Mouse (Mus musculus) liver, embryonic 11.5 days (tissue): Measurements from ENCODE around the gene Rab6b. TPM values are rescaled to one million over a fixed set of nuclear protein-coding genes. Genes with fewer than 3 reads are reported as not detected.
A peak's percentile ranks its signal among the peaks of the same experiment; 100 is the strongest.

ENCODE experiments used
- ATAC-seq: fragments of 200-750 bp; cut with Nextera tagmentation; replicated peaks from 2 replicates; pipeline ENCODE4 v1.8.0; 2017; ENCODE audit warnings: moderate number of reproducible peaks, mild to moderate bottlenecking, moderate TSS enrichment, moderate library complexity; ENCODE audit not compliant: low FRiP score
- DNase-seq: peaks from one replicate; pipeline ENCODE4 v3.0.0-alpha.2; 2017; ENCODE audit warnings: low spot score
- H3K27ac ChIP-seq: fragments of 300-500 bp; sonication (generic); 2 replicates; pipeline ENCODE4 v1.5.1; 2014; ENCODE audit warnings: mild to moderate bottlenecking, low read depth, low read length, control low read depth
- H3K27me3 ChIP-seq: fragments of 300-500 bp; sonication (generic); replicated peaks from 2 replicates; pipeline ENCODE4 v1.6.1; 2014; ENCODE audit warnings: low read length, mixed read lengths; ENCODE audit not compliant: control insufficient read depth, insufficient read depth
- H3K36me3 ChIP-seq: fragments of 300-500 bp; sonication (generic); 2 replicates; pipeline ENCODE4 v1.6.1; 2014; ENCODE audit warnings: mild to moderate bottlenecking, low read length, moderate library complexity, mixed read lengths; ENCODE audit not compliant: control insufficient read depth, insufficient read depth
- H3K4me1 ChIP-seq: fragments of 300-500 bp; sonication (generic); replicated peaks from 2 replicates; pipeline ENCODE4 v1.6.1; 2014; ENCODE audit warnings: low read length, mixed read lengths; ENCODE audit not compliant: control insufficient read depth, insufficient read depth
- H3K4me2 ChIP-seq: fragments of 300-500 bp; sonication (generic); 2 replicates; pipeline ENCODE4 v1.6.1; 2014; ENCODE audit warnings: mild to moderate bottlenecking, control low read depth, moderate library complexity
- H3K4me3 ChIP-seq: fragments of 300-500 bp; sonication (generic); 2 replicates; pipeline ENCODE4 v1.5.1; 2014; ENCODE audit warnings: low read depth, low read length, control low read depth
- H3K9ac ChIP-seq: fragments of 300-500 bp; sonication (generic); 2 replicates; pipeline ENCODE4 v1.6.1; 2014; ENCODE audit warnings: low read depth, low read length, control low read depth
- H3K9me3 ChIP-seq: fragments of 300-500 bp; sonication (generic); 2 replicates; pipeline ENCODE4 v1.6.1; 2016; ENCODE audit warnings: low read length, inconsistent platforms, mixed read lengths; ENCODE audit not compliant: control insufficient read depth
- WGBS: fragments of 180-500 bp; shearing (Covaris S2); extraction: QIAGEN DNeasy Blood & Tissue Kit; methylation state at CpG from one replicate; pipeline ENCODE4 v1.1.7; 2014; 5-methylcytosine and 5-hydroxymethylcytosine counted together
- polyA plus RNA-seq: library from polyadenylated mRNA; unstranded; fragments of >200 nt; fragmentation: Nextera tagmentation; extraction: Ambion mirVana; gene quantifications from 2 replicates; pipeline ENCODE4 v1.2.1, GENCODE M21; 2014

Gene Rab6b
- polyA plus RNA-seq, 1 experiment from 2014 or later, result 0.44 TPM

DNA sequence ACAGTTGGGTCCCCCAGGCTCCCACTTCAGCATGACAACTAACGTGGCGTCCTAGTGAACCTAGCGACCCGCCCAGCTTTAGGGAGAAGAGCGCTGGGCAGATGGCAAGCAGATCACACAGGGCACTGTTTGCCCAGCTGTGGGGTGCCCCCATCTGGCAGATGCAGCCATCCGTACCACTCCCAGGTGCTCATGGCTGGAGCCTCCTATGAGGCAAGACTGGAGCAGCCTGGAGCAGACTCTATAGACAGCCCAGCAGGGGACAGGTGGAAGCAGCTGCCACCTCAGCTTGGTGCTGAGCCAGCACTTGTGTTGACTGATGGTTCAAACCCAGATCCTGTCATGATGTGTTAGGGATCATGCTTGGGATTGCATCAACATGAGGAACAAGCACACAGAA, 56.5 kb downstream of the Rab6b start:
- H3K4me1 ChIP-seq, result no peaks in the 10 kb centered on the region
- H3K4me3 ChIP-seq, result no peak overlapping the region
- no peak for ATAC-seq
- H3K4me2 ChIP-seq, result no peak overlapping the region
- no peaks in the 10 kb centered on the region for H3K27me3 ChIP-seq
- H3K36me3 ChIP-seq, result no peaks in the 10 kb centered on the region
- 84% methylated on average over 6 of the region's 6 CpGs for WGBS
- H3K27ac ChIP-seq, result no peak overlapping the region
- H3K9ac ChIP-seq, result no peak overlapping the region
- no peak for DNase-seq
- H3K9me3 ChIP-seq, result no peaks in the 10 kb centered on the region

DNA sequence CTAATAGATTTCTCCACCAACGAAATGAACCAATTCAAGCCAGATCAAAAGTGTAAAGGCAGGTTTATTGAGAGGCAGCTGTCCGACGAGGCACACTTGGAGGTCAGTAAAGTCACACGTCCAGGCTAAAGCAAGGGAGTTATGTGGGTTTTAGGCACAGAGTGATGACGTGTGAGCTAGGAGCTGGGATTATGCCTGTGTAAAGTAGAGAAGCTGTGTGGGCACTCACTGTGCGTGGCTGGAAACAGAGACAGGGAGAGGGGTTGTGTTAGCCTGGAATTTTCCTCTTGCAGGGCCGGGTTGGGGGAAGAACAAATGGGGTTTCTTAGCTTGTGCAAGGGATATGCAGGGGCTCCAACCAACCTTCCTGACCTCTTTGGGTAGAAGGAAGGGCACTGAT, 57.2 kb downstream of the Rab6b start:
- ATAC-seq, result no peak
- 70% methylated on average over 7 of the region's 7 CpGs for WGBS
- H3K4me2 ChIP-seq, result no peak overlapping the region
- H3K4me3 ChIP-seq, result no peak overlapping the region
- H3K36me3 ChIP-seq, result no peaks in the 10 kb centered on the region
- no peaks in the 10 kb centered on the region for H3K4me1 ChIP-seq
- no peak for DNase-seq
- no peak overlapping the region for H3K9ac ChIP-seq
- H3K27me3 ChIP-seq, result no peaks in the 10 kb centered on the region
- no peaks in the 10 kb centered on the region for H3K9me3 ChIP-seq
- no peak overlapping the region for H3K27ac ChIP-seq

DNA sequence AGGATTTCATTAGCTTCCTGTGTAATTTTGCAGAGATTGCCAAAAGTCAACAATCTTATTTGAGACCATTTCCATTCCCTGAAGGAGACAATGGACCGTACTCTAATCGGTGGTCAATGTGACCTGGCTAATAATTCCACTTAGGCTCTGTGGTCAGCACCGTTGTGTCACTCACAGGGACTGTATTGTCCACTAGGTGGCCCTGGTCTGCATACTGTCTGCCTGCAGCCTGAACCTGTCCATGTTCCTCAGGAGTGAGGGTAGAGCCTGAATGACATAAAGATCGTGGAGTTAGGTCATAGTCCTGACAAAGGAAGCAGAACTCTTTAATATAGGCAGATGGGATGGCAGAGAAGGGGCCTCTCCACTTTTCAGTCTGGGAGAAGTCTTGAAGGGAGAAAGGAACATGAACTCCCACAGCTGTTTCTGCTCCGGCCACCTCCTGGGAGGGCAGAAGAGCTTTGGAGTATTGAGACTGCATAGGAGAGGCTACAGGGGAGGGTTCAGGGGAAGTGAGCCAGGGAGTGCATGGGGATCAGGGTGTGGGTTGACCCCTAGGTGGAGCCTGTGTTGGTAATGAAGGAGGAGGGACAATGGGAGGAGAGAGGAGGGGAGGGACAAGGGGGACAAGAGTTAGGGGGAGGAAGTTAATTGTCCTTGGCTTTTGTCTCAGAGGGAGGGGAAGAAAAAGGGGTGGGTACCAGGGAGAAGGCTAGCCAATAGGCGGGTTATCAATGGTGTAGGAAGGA, 63.4 kb downstream of the Rab6b start:
- Histone ChIP-seq H3K27ac (no peak overlapping the region), H3K9ac (no peak overlapping the region)
- 0 out of 2 replicates have a peak, but pooled peaks have one; percentile 48 for ATAC-seq

DNA sequence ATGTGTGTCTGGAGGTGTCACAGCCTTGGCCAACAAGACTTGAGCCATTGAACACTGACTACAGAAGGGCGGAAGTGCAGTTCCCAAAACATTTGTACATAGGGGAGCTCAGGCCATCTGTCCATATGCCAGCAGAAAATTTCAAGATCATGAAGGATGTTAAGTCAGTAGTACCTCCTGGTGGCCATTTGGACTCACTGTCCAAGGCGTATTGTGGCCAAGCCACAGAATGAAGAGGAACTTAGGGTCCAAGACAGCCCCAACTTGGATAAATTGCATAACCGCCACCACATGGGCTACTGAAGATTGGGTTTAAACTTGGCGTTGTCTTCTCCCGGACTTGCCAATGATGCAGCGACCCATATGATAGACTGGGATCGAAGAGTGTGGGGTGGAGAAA, 64.1 kb downstream of the Rab6b start:
- WGBS, result 93% methylated on average over 7 of the region's 7 CpGs
- peaks cover 9% of the 10 kb centered on the region for H3K4me1 ChIP-seq
- H3K36me3 ChIP-seq, result no peaks in the 10 kb centered on the region
- H3K27me3 ChIP-seq, result no peaks in the 10 kb centered on the region
- H3K9ac ChIP-seq, result no peak overlapping the region
- DNase-seq (no peak), ATAC-seq (no peak)
- no peaks in the 10 kb centered on the region for H3K9me3 ChIP-seq
- H3K4me2 ChIP-seq, result no peak overlapping the region
- no peak overlapping the region for H3K27ac ChIP-seq
- no peak overlapping the region for H3K4me3 ChIP-seq

More for the DNA sequence above, 63.4 kb downstream of the Rab6b start:
- WGBS, result 56% methylated on average over 6 of the region's 6 CpGs
- Histone ChIP-seq H3K27me3 (no peaks in the 10 kb centered on the region), H3K4me1 (peaks cover 1% of the 10 kb centered on the region; the same call in 1 of the 2 replicates), H3K36me3 (no peaks in the 10 kb centered on the region), H3K9me3 (no peaks in the 10 kb centered on the region), H3K4me3 (no peak overlapping the region), H3K4me2 (no peak overlapping the region)
- DNase-seq, result no peak

DNA sequence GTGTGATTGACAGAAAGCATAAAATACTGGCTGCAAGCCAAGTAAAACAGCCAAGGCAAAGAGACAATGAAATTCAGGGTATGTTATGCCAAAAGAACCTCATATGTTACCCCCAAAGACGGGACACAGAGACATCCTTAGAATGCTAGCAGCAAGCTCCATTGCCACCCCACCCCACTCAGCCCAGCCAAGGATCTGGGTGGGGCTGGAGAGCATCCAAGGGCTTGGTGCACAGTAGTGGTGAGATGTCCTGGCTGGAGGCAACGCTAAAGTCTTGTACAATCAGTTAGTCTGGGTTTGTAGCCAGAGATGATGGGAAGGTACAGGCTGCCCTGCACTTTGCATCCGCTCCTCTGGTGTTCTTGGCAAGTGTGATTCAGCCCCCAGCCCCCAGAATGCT, 68.7 kb downstream of the Rab6b start:
- H3K9ac ChIP-seq, result peak overlapping the region; percentile 61
- peaks cover 10% of the 10 kb centered on the region for H3K4me1 ChIP-seq
- peak overlapping the region; percentile 47; the same call in 1 of the 2 replicates for H3K4me3 ChIP-seq
- no peak overlapping the region for H3K27ac ChIP-seq
- no peaks in the 10 kb centered on the region for H3K27me3 ChIP-seq
- 61% methylated on average over 3 of the region's 3 CpGs for WGBS
- ATAC-seq (peak; percentile 31; the same call in 1 of the 2 replicates), DNase-seq (no peak)
- H3K9me3 ChIP-seq, result no peaks in the 10 kb centered on the region
- H3K4me2 ChIP-seq, result peak overlapping the region; percentile 66
- H3K36me3 ChIP-seq, result no peaks in the 10 kb centered on the region

DNA sequence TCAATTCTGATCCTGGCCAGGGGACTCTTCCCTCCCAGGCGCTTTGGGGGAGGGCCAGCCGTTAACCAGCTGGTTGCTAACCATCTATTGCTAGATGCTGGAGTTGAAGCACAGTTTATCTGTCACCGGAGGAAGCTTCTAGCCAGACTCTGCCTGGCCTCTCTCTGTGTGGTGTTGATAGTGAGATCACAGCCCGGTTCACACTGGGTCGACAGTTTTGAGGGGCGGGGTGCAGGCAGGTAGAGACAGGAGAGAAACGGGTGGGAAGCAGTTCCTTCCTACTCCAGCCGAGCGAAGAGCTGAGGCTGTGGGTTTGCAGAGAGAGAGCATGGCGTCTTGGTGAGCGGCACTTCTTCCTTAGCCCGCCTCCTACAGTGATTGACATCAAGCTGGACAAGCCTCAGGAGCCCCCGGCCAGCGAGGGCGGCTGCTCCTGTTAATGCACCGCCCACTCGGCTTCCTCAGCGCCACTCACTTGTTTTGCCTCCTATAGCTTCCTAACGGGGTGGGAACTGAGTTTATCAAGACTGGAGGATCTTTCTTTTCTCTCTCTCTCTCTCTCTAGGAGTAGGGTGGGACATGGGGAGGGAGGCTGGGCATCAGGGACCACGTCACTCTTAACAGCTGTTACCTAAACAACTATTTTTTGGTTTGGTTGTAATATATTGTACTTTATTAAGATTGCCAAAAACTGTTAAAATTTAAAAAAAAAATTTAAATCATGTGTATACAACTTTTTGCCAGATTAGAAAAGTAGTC, 69.4 kb downstream of the Rab6b start:
- peak overlapping the region; percentile 61 for H3K9ac ChIP-seq
- peak overlapping the region; percentile 66 for H3K4me2 ChIP-seq
- H3K27ac ChIP-seq, result peak overlapping the region; percentile 49; the same call in 1 of the 2 replicates
- WGBS, result 2% methylated on average over 20 of the region's 20 CpGs
- H3K27me3 ChIP-seq, result no peaks in the 10 kb centered on the region
- DNase-seq, result peak; percentile 77
- H3K4me1 ChIP-seq, result peaks cover 10% of the 10 kb centered on the region
- ATAC-seq, result peak; percentile 94
- no peaks in the 10 kb centered on the region for H3K36me3 ChIP-seq
- peak overlapping the region; percentile 47 for H3K4me3 ChIP-seq
- H3K9me3 ChIP-seq, result no peaks in the 10 kb centered on the region

DNA sequence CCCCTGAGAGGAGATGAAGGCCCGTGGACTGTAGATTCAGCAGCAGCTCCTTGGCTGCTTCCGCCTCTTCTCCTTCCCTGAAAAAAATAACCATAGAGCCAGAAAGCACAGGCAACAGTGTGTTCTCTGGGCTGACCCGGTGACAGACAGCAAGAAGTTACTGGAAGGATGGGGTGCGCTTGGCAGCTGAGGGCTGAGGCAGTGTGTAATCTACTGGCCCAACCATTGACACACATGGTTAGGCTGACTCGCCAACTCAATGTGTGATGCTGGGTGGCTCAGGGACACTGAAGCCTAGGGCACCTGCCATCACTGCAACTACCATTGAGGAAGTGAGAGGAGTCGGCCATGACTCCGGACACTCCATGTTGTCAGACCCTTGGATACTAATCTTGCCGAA, 70.3 kb downstream of the Rab6b start:
- DNase-seq (no peak), ATAC-seq (no peak)
- Histone ChIP-seq H3K36me3 (no peaks in the 10 kb centered on the region), H3K9me3 (no peaks in the 10 kb centered on the region), H3K9ac (no peak overlapping the region), H3K27ac (no peak overlapping the region), H3K27me3 (no peaks in the 10 kb centered on the region), H3K4me3 (no peak overlapping the region), H3K4me2 (no peak overlapping the region), H3K4me1 (peaks cover 10% of the 10 kb centered on the region)
- 89% methylated on average over 8 of the region's 8 CpGs for WGBS

DNA sequence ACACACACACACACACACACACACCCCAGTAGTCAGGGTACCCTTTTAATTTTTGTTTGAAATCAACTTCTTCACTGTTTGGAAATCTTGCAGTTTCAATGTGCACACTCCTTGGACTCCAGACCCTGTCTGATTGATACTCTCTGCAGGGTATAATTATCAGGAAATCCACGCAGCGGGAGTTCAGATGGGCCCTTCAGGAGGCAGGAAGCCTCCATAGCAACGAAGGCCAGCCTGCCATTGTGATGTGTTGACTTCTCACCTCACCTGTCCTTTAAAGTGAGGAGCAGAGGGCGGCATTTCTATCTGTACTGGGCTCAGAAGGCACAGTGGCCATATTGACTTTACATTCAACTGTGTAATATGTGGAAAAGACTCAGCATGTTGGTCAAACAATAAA, 73.3 kb downstream of the Rab6b start:
- Histone ChIP-seq H3K9me3 (no peaks in the 10 kb centered on the region), H3K4me3 (no peak overlapping the region), H3K9ac (no peak overlapping the region), H3K36me3 (peaks cover 13% of the 10 kb centered on the region; the same call in 1 of the 2 replicates), H3K27me3 (no peaks in the 10 kb centered on the region), H3K4me2 (no peak overlapping the region), H3K4me1 (peaks cover 10% of the 10 kb centered on the region), H3K27ac (no peak overlapping the region)
- DNase-seq, result no peak
- 60% methylated on average over 4 of the region's 4 CpGs for WGBS
- no peak for ATAC-seq
